Mouse (Mus musculus): ENCODE data around the gene Ap1ar.

GRCm38 (mm10) chr3:127762403-127762802 is 74.9 kb downstream of the Ap1ar start:
- no peak for TF ChIP-seq CTCF (IDR thresholded peaks at IDR 0.05; ENCODE audit: low read depth)
- no peak for TF ChIP-seq EP300 (IDR thresholded peaks at IDR 0.05; ENCODE audit: low read depth)
